In the genomic region with DNA sequence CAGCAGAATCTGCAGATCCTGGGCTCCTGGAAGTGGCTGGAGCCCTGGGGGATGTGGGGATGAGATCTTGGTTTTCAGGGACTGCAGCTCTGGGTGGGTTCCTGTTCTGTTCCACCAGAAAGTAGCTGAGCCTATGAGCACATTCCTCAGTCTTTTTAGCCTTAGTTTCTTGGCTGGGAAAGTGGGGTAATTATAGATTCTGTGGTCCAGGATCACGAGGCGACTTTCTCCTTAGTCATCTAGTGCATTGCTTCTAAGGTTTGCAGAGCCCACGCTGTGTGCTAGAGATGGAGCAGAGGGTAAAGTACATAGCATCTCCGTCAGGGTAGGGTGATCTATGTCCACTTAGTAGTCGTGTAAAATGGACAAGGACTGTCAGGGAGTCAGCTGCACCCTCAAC, we compare ENCODE assay signal across 27 mouse cellular contexts.
DNase-seq lines count a peak whose midpoint lies in the region; ATAC-seq and TF ChIP-seq lines count a peak whose summit lies in the region.
"Had no signal": no experiment of that assay in that cellular context is flagged by ENCODE, and none has a peak within 500 bp of the region (broad histone marks: within the 10 kb centered on the region; RNA-seq: fewer than 3 reads in every experiment).

No protein-coding gene starts in this region.

- peak; percentile 2 for DNase-seq in embryonic facial prominence, embryonic 14.5 days (ENCODE audit: low spot score)
- DNase-seq in embryonic facial prominence, embryonic 10.5 days (ENCODE audit: low spot score) = no peak
- no peak for DNase-seq in hindbrain, postnatal 0 days (ENCODE audit: low spot score)
- DNase-seq in brain, adult 2 months (ENCODE audit: low read depth, low spot score) = peak; percentile 18
- no peak for DNase-seq in testis, postnatal 10 days (ENCODE audit: low spot score)
- DNase-seq: adrenal gland, adult 2 months; adrenal gland, postnatal 14 days; B cell, adult 2 months; cerebellum, adult 11-12 months; cerebellum, adult 8-10 months; cerebellum, postnatal 10 days; cerebellum, postnatal 36 days; embryo, embryonic 11 days; gastrocnemius, postnatal 10 days; gastrocnemius, postnatal 36 days; heart, adult 2 months; kidney, adult 2 months had no signal

- no peaks in the 10 kb centered on the region for H3K4me1 ChIP-seq in embryonic facial prominence, embryonic 14.5 days (ENCODE audit: control insufficient read depth, insufficient read depth, low read length)
- H3K4me1 ChIP-seq in embryonic facial prominence, embryonic 10.5 days = no peaks in the 10 kb centered on the region
- no peaks in the 10 kb centered on the region for H3K4me1 ChIP-seq in hindbrain, embryonic 12.5 days
- H3K4me1 ChIP-seq in hindbrain, postnatal 0 days (ENCODE audit: insufficient read depth, low read length) = no peaks in the 10 kb centered on the region
- H3K4me1 ChIP-seq: embryonic facial prominence, embryonic 15.5 days; forebrain, embryonic 13.5 days; heart, embryonic 10.5 days; heart, embryonic 13.5 days; hindbrain, embryonic 10.5 days had no signal

- H3K9ac ChIP-seq in embryonic facial prominence, embryonic 14.5 days (ENCODE audit: low read depth, low read length) = no peak overlapping the region
- H3K9ac ChIP-seq in hindbrain, embryonic 12.5 days = 0 out of 2 replicates have a peak overlapping the region, but pooled peaks have one; percentile 32
- no peak overlapping the region for H3K9ac ChIP-seq in hindbrain, postnatal 0 days (replicated peaks; ENCODE audit: low read length)
- H3K9ac ChIP-seq: embryonic facial prominence, embryonic 15.5 days; forebrain, embryonic 13.5 days; heart, embryonic 13.5 days; hindbrain, embryonic 14.5 days had no signal

- TF ChIP-seq CTCF in hindbrain, postnatal 0 days (IDR thresholded peaks at IDR 0.05; ENCODE audit: low read depth) = no peak

- no peaks in the 10 kb centered on the region for H3K27me3 ChIP-seq in embryonic facial prominence, embryonic 14.5 days (replicated peaks; ENCODE audit: control insufficient read depth, insufficient read depth, low read length)
- 0 out of 2 replicates have a peak, but pooled peaks cover 4% of the 10 kb centered on the region for H3K27me3 ChIP-seq in embryonic facial prominence, embryonic 10.5 days (replicated peaks; ENCODE audit: low read depth, poor library complexity, severe bottlenecking)
- peaks cover 5% of the 10 kb centered on the region; the same call in 1 of the 2 replicates for H3K27me3 ChIP-seq in hindbrain, embryonic 12.5 days
- no peaks in the 10 kb centered on the region for H3K27me3 ChIP-seq in hindbrain, postnatal 0 days (ENCODE audit: insufficient read depth, low read length)
- H3K27me3 ChIP-seq: embryonic facial prominence, embryonic 15.5 days; forebrain, embryonic 13.5 days had no signal

- H3K4me2 ChIP-seq in embryonic facial prominence, embryonic 14.5 days (ENCODE audit: low read depth, low read length) = no peak overlapping the region
- H3K4me2 ChIP-seq in hindbrain, embryonic 12.5 days (replicated peaks) = no peak overlapping the region
- H3K4me2 ChIP-seq in hindbrain, postnatal 0 days (ENCODE audit: low read depth, low read length) = no peak overlapping the region
- H3K4me2 ChIP-seq: embryonic facial prominence, embryonic 15.5 days; forebrain, embryonic 13.5 days; heart, embryonic 13.5 days; hindbrain, embryonic 14.5 days had no signal

- H3K27ac ChIP-seq in embryonic facial prominence, embryonic 14.5 days (replicated peaks; ENCODE audit: low read depth, low read length) = no peak overlapping the region
- H3K27ac ChIP-seq in embryonic facial prominence, embryonic 10.5 days (replicated peaks) = no peak overlapping the region
- H3K27ac ChIP-seq in hindbrain, embryonic 12.5 days = no peak overlapping the region
- H3K27ac ChIP-seq in hindbrain, postnatal 0 days = no peak overlapping the region
- H3K27ac ChIP-seq: embryonic facial prominence, embryonic 15.5 days; forebrain, embryonic 13.5 days; heart, adult 2 months; heart, embryonic 10.5 days; heart, embryonic 13.5 days; hindbrain, embryonic 10.5 days; hindbrain, embryonic 14.5 days had no signal

- H3K9me3 ChIP-seq in embryonic facial prominence, embryonic 14.5 days (ENCODE audit: control insufficient read depth, low read length) = no peaks in the 10 kb centered on the region
- no peaks in the 10 kb centered on the region for H3K9me3 ChIP-seq in embryonic facial prominence, embryonic 10.5 days
- no peaks in the 10 kb centered on the region for H3K9me3 ChIP-seq in hindbrain, embryonic 12.5 days (replicated peaks)
- H3K9me3 ChIP-seq in hindbrain, postnatal 0 days (ENCODE audit: low read length) = no peaks in the 10 kb centered on the region
- H3K9me3 ChIP-seq: embryonic facial prominence, embryonic 15.5 days; forebrain, embryonic 13.5 days; G1E; heart, embryonic 10.5 days; heart, embryonic 13.5 days; hindbrain, embryonic 10.5 days had no signal

- no peak for ATAC-seq in embryonic facial prominence, embryonic 14.5 days (ENCODE audit: low read depth)
- no peak for ATAC-seq in hindbrain, embryonic 12.5 days (ENCODE audit: low FRiP score)
- ATAC-seq in hindbrain, postnatal 0 days = no peak
- ATAC-seq: forebrain, embryonic 13.5 days; forebrain, embryonic 16.5 days; intestine, postnatal 0 days had no signal

- H3K36me3 ChIP-seq in embryonic facial prominence, embryonic 14.5 days (ENCODE audit: control insufficient read depth, insufficient read depth, low read length) = no peaks in the 10 kb centered on the region
- no peaks in the 10 kb centered on the region for H3K36me3 ChIP-seq in embryonic facial prominence, embryonic 10.5 days (replicated peaks)
- H3K36me3 ChIP-seq in hindbrain, embryonic 12.5 days = no peaks in the 10 kb centered on the region
- H3K36me3 ChIP-seq in hindbrain, postnatal 0 days (ENCODE audit: insufficient read depth, low read length) = no peaks in the 10 kb centered on the region
- H3K36me3 ChIP-seq: embryonic facial prominence, embryonic 15.5 days; G1E; heart, embryonic 10.5 days; heart, embryonic 13.5 days; hindbrain, embryonic 10.5 days had no signal

- H3K4me3 ChIP-seq in embryonic facial prominence, embryonic 14.5 days (ENCODE audit: low read depth, low read length) = no peak overlapping the region
- H3K4me3 ChIP-seq in embryonic facial prominence, embryonic 10.5 days = no peak overlapping the region
- H3K4me3 ChIP-seq in hindbrain, embryonic 12.5 days = no peak overlapping the region
- H3K4me3 ChIP-seq in hindbrain, postnatal 0 days (ENCODE audit: low read length) = no peak overlapping the region
- H3K4me3 ChIP-seq: embryonic facial prominence, embryonic 15.5 days; forebrain, embryonic 13.5 days; heart, adult 2 months; heart, embryonic 10.5 days; heart, embryonic 13.5 days; hindbrain, embryonic 10.5 days had no signal

- 70% methylated on average over 5 of the region's 5 CpGs for WGBS in embryonic facial prominence, embryonic 14.5 days
- WGBS in embryonic facial prominence, embryonic 10.5 days = 75% methylated on average over 5 of the region's 5 CpGs
- 80% methylated on average over 5 of the region's 5 CpGs for WGBS in hindbrain, embryonic 12.5 days
- WGBS in hindbrain, postnatal 0 days = 84% methylated on average over 5 of the region's 5 CpGs

Comparison
In these comparisons a context has a peak if more than half of its experiments do, and no peak if none do; other contexts are left out.
1. DNase-seq: peak in embryonic facial prominence, embryonic 14.5 days (single experiment) and brain, adult 2 months (single experiment); none in embryonic facial prominence, embryonic 10.5 days (single experiment), hindbrain, postnatal 0 days (single experiment) and testis, postnatal 10 days (single experiment).